Mouse (Mus musculus): Measurements from ENCODE around the gene Gm42791. TPM values are rescaled to one million over a fixed set of nuclear protein-coding genes. Genes with fewer than 3 reads are reported as not detected.

Gm42791 gene
- polyA plus RNA-seq, 1 experiment from 2014 or later: 6.6 TPM

DNA sequence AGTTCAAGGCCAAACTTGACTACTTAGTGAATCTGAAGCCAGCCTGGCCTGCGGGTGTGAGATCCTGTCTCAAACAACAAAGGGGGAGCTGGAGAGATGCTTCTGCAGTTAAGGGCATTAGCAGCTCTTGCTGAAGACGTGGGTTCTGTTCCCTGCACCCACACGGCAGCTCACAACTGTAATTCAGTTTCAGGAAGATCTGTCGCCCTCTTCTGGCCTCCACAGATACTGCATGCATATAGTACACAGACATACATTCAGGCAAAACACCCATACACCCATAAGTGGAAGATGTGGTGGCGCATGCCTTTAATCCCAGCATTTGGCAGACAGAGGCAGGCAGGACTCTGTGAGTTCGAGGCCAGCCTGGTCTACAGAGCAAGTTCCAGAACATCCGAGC lies 5.5 kb downstream of the Gm42791 start:
- H3K27ac ChIP-seq: no peak overlapping the region
- H3K27me3 ChIP-seq: no peaks in the 10 kb centered on the region
- peaks cover 9% of the 10 kb centered on the region; the same call in 1 of the 2 replicates for H3K9me3 ChIP-seq
- peaks cover 8% of the 10 kb centered on the region for H3K4me1 ChIP-seq (replicated peaks)
- H3K9ac ChIP-seq: no peak overlapping the region
- ATAC-seq (ENCODE audit: low FRiP score): no peak
- WGBS: 87% methylated on average over 7 of the region's 7 CpGs
- no peak overlapping the region for H3K4me3 ChIP-seq
- H3K36me3 ChIP-seq: no peaks in the 10 kb centered on the region
- no peak overlapping the region for H3K4me2 ChIP-seq

DNA sequence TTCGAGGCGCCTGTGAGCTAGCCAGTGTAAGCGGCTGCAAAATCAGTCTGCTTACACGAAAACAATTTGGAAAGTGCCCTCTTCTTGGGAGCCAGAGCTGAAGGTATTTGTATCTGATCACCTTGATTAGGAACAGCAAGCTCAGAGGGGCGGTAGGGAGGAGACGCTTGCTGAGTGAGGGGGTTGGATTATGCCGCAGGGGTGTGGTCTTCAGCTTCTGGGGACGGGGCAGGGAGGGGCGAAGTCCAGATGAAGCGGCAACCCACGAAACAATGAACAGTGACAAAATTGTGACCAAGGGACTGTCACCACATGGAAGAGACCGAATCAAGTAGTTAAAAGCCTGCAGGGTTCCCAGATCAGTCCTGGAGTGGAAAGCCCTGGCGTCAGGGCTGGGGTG lies 10.0 kb downstream of the Gm42791 start:
- ATAC-seq (ENCODE audit: low FRiP score): no peak
- no peak overlapping the region for H3K4me3 ChIP-seq
- H3K4me2 ChIP-seq: no peak overlapping the region
- no peaks in the 10 kb centered on the region for H3K4me1 ChIP-seq (replicated peaks)
- H3K9ac ChIP-seq: no peak overlapping the region
- H3K9me3 ChIP-seq: peaks cover 9% of the 10 kb centered on the region; the same call in 1 of the 2 replicates
- 51% methylated on average over 13 of the region's 13 CpGs for WGBS
- no peak overlapping the region for H3K27ac ChIP-seq
- H3K36me3 ChIP-seq: no peaks in the 10 kb centered on the region
- no peaks in the 10 kb centered on the region for H3K27me3 ChIP-seq

DNA sequence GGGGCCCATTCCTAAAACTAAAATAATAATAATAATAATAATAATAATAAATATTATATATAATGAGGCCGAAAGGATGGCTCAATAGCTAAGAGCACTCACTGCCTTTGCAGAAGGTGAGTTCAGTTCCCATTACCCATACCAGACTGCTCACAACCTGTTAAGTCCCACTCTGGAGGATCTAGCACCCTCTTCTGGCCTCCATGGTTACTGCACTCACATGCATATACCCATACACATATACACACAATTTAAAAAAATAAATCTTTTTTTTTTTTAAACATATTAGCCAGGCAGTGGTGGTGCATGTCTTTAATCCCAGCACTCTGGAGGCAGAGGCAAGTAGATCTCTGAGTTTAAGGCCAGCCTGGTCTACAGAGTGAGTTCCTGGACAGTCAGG lies 11.3 kb downstream of the Gm42791 start:
- Histone ChIP-seq H3K36me3 (no peaks in the 10 kb centered on the region), H3K27me3 (no peaks in the 10 kb centered on the region), H3K27ac (no peak overlapping the region), H3K4me2 (no peak overlapping the region), H3K4me3 (no peak overlapping the region), H3K4me1 (replicated peaks) (no peaks in the 10 kb centered on the region), H3K9ac (no peak overlapping the region), H3K9me3 (peaks cover 9% of the 10 kb centered on the region; the same call in 1 of the 2 replicates)
- ATAC-seq (ENCODE audit: low FRiP score): no peak
- WGBS: 100% methylated on average over 1 of the region's 1 CpGs

DNA sequence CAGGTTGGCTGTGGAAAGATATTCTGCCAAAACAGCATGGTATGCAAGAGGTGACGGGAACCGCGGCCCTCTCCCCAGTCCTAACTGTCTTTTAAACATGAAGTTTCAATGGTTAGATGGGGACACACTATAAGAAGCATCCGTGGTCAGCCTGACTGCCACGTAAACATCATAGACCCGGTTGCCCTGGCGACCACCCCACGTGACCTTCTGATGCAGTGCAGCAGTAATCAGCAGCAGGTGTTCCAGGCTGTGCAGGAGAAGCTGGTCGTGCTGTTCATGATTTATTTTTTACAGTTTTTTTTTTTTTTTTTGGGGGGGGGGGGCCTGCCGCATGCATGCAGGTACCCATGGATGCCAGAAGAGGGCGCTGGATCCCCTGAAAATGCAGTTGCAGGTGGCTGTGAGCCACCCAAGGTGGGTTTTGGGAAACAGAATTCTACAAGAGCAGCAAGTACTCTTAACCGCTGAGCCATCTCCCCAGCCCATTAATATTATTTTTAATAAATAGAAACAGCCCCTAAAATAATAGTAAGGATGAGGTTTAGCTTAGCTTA lies 11.8 kb downstream of the Gm42791 start:
- Histone ChIP-seq H3K4me3 (no peak overlapping the region), H3K4me1 (replicated peaks) (peaks cover 2% of the 10 kb centered on the region), H3K27me3 (no peaks in the 10 kb centered on the region), H3K4me2 (no peak overlapping the region), H3K9me3 (peaks cover 9% of the 10 kb centered on the region; the same call in 1 of the 2 replicates), H3K9ac (no peak overlapping the region), H3K27ac (no peak overlapping the region), H3K36me3 (no peaks in the 10 kb centered on the region)
- no peak for ATAC-seq (ENCODE audit: low FRiP score)
- WGBS: 78% methylated on average over 12 of the region's 12 CpGs

DNA sequence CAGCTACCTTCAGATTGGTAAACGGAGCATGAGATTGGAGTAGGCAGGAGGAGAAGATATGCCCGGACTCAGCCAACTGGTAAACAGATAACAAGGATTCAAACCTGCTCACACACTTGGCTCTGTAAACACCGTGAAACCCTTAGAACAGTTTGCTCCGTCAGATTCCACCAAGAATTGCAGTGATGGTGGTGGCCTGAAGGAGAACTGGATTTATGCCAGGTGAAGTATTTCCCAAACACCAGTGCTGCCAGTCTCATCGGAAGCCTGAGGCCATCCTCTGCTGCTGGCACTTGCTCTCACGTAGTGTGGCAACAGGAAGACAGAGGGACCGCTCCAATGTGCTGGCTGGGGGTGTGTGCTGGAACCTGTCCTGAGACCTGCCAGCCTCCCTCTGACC lies 12.6 kb downstream of the Gm42791 start:
- Histone ChIP-seq H3K4me1 (replicated peaks) (peaks cover 10% of the 10 kb centered on the region), H3K27ac (no peak overlapping the region), H3K36me3 (no peaks in the 10 kb centered on the region), H3K4me3 (no peak overlapping the region), H3K9me3 (peaks cover 1% of the 10 kb centered on the region; the same call in 1 of the 2 replicates), H3K27me3 (no peaks in the 10 kb centered on the region), H3K9ac (no peak overlapping the region), H3K4me2 (no peak overlapping the region)
- 95% methylated on average over 7 of the region's 7 CpGs for WGBS
- ATAC-seq (ENCODE audit: low FRiP score): no peak

DNA sequence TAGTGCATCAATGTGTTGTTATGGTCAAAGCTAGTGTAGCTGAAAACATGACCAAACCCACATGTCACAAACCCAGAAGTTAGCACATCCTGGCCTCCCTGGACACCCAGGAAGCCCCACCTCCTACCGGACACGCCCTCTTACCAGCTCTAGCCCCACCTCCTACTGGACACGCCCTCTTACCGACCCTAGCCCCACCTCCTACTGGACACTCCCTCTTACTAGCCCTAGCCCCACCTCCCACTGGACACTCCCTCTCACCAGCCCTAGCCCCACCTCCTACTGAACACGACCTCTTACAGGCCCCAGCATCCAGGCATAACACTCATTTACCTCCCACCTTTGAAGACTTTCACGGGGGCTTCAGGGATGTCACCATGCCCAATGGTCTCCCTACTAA lies 14.3 kb downstream of the Gm42791 start:
- no peaks in the 10 kb centered on the region for H3K27me3 ChIP-seq
- H3K9me3 ChIP-seq: no peaks in the 10 kb centered on the region; the same call in 1 of the 2 replicates
- ATAC-seq (ENCODE audit: low FRiP score): no peak
- H3K4me1 ChIP-seq (replicated peaks): peaks cover 10% of the 10 kb centered on the region
- H3K36me3 ChIP-seq: no peaks in the 10 kb centered on the region
- H3K4me2 ChIP-seq: no peak overlapping the region
- no peak overlapping the region for H3K9ac ChIP-seq
- no peak overlapping the region for H3K27ac ChIP-seq
- WGBS: 52% methylated on average over 6 of the region's 6 CpGs
- H3K4me3 ChIP-seq: no peak overlapping the region

DNA sequence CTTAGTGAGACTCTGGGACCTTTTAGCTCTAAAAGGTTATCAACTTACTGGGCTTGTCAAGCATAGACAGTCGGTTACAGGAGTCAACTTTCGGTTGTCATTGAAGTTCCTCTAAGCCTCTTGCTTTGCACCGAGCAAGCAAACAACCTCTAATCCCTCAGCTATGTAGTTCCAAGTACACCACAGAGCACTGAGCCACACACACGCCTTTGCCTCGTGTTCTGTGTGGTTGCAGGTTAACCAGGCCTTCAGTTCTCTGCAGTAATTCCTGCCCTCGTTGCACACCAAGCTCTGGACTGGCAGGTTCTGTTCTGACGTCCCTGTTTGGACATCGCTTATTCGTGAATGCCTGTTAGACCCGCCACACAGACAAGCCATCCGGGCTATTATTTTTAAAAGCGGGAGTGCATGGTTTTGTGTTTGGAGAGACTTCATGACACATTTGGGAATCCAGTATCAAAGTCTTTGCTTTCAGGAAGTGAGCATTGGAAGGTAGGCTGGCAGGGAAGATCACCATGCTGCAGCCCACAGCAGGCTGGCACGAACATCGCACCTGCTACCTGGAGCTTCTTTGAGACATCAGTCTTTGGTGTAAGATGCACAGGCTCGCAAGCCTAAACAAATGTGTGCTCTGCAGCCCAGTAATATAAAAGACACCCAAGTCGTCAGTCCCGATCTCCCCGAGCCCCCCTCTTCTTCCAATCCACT lies 16.3 kb downstream of the Gm42791 start:
- Histone ChIP-seq H3K9me3 (no peaks in the 10 kb centered on the region; the same call in 1 of the 2 replicates), H3K4me2 (no peak overlapping the region), H3K36me3 (no peaks in the 10 kb centered on the region), H3K27ac (0 out of 2 replicates have a peak overlapping the region, but pooled peaks have one; percentile 40), H3K9ac (no peak overlapping the region), H3K4me3 (no peak overlapping the region), H3K27me3 (no peaks in the 10 kb centered on the region), H3K4me1 (replicated peaks) (peaks cover 10% of the 10 kb centered on the region)
- 72% methylated on average over 18 of the region's 18 CpGs for WGBS
- no peak for ATAC-seq (ENCODE audit: low FRiP score)

DNA sequence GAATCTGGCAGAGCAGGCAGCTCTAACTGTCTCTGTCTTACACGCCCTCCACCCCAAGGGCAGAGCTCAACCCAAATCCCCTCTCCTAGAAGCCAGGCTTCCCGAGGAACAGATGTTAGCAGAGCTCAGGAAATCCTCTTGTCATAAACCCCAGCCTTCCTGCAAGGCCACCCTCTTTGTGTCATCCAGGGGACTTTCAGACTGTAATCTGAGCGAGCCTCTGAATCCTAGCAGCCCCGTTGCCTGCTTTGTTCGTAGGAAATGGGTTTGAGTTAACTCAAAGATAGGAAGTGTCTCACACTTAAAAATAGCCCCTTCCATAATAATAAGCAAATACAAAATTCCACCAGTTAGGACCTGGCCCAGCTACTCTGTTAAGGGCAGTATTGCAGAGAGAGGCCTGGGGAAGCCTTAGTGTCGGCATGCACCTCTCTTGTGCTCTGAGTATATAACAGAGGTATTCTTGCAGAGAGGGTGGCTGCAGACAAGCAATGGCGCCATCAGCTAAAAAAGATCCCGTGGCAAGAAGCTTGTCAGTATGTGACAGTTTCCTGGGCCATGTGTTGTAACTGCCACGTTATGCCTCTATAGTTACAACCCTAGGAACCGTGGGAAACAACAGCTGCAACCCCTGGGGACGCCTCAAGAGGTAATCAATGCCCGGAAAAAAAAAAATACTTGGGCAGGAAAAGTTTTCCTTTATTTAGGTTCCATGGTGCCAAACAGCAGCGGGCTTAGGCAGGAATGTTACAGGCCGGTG lies 17.1 kb downstream of the Gm42791 start:
- Histone ChIP-seq H3K4me1 (replicated peaks) (peaks cover 16% of the 10 kb centered on the region), H3K9ac (no peak overlapping the region), H3K27ac (0 out of 2 replicates have a peak overlapping the region, but pooled peaks have one; percentile 40), H3K27me3 (no peaks in the 10 kb centered on the region), H3K36me3 (no peaks in the 10 kb centered on the region), H3K4me2 (no peak overlapping the region), H3K4me3 (no peak overlapping the region), H3K9me3 (no peaks in the 10 kb centered on the region)
- ATAC-seq (ENCODE audit: low FRiP score): no peak
- WGBS: 39% methylated on average over 14 of the region's 14 CpGs

DNA sequence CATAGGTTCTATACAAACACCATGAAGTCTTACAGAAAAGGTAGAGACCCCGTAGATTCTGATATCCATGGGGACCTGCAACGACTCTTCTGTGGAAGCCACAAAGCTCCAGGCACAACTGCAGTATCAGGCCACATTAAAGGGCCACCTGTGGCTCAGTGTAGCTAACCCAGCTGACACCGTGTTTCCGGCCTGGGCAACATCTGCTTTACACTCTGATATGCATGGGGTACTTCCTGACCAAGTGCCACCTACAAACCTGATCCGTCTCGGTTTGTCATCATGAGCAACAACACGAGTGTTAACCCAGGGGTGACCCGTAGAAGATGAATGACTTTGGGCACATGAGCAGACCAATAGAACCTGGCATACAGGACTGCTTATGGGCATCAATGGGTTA lies 18.1 kb downstream of the Gm42791 start:
- 86% methylated on average over 8 of the region's 8 CpGs for WGBS
- Histone ChIP-seq H3K4me3 (no peak overlapping the region), H3K4me2 (no peak overlapping the region), H3K4me1 (replicated peaks) (peaks cover 18% of the 10 kb centered on the region), H3K36me3 (no peaks in the 10 kb centered on the region), H3K27ac (no peak overlapping the region), H3K9ac (no peak overlapping the region), H3K9me3 (no peaks in the 10 kb centered on the region), H3K27me3 (no peaks in the 10 kb centered on the region)
- no peak for ATAC-seq (ENCODE audit: low FRiP score)

DNA sequence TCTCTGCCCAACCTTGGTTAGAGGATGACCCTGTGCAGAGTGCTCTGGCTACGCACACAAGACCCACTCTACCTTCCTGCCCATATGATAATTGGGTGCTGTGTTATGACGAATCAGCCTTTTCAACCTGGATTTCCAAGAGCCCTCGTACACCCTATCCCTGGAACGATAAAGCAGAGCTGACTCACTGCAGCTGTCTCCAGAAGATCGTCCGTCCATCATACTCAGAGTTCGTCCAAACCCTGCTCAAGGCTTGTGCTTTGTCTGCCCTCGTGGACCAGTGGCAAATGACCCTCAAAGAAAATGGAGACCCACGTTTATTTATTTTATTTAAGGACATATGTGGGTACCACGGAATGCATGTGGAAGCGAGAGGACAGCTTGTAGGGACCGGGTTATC lies 19.9 kb downstream of the Gm42791 start:
- no peaks in the 10 kb centered on the region for H3K9me3 ChIP-seq
- no peak for ATAC-seq (ENCODE audit: low FRiP score)
- no peak overlapping the region for H3K4me2 ChIP-seq
- H3K4me1 ChIP-seq (replicated peaks): peaks cover 18% of the 10 kb centered on the region
- 93% methylated on average over 12 of the region's 12 CpGs for WGBS
- no peak overlapping the region for H3K9ac ChIP-seq
- no peaks in the 10 kb centered on the region for H3K27me3 ChIP-seq
- H3K36me3 ChIP-seq: no peaks in the 10 kb centered on the region
- no peak overlapping the region for H3K4me3 ChIP-seq
- no peak overlapping the region for H3K27ac ChIP-seq

DNA sequence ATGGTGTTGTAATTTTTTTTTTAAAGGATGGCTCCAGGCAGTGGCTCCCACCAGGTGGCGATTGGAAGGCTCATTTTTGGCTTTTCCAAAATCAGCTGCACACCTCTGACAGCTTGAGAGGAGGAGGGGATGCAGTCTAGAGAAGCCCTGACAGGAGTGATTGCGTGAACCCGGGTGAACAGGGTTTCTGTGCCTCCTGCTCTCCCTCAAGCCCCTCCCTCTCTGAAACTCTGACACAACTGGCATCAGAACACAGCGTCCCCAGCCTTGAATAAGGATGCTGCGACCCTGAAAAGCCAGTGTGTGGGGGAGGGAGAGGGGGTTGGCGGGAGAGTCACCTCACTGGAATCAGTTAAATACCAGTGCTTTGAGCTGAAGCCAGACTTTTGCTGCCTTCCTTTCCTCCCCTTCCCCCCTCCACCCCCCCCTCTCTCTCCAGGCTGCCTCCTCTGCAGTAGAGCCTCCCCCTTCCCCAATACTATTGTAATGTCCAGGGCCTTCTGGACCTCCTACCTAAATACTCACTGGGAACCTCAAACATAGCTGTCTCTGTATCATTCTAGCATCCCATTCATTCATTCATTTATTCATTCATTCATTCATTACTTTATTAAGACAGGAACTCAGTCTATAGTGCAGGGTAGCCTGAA lies 21.8 kb downstream of the Gm42791 start:
- H3K4me3 ChIP-seq: no peak overlapping the region
- 9% methylated on average over 6 of the region's 6 CpGs for WGBS
- peaks cover 22% of the 10 kb centered on the region for H3K4me1 ChIP-seq (replicated peaks)
- peak; percentile 44; the same call in 1 of the 2 replicates for ATAC-seq (ENCODE audit: low FRiP score)
- no peak overlapping the region for H3K27ac ChIP-seq
- H3K9me3 ChIP-seq: no peaks in the 10 kb centered on the region
- H3K9ac ChIP-seq: no peak overlapping the region
- no peaks in the 10 kb centered on the region for H3K36me3 ChIP-seq
- H3K4me2 ChIP-seq: no peak overlapping the region
- no peaks in the 10 kb centered on the region for H3K27me3 ChIP-seq

DNA sequence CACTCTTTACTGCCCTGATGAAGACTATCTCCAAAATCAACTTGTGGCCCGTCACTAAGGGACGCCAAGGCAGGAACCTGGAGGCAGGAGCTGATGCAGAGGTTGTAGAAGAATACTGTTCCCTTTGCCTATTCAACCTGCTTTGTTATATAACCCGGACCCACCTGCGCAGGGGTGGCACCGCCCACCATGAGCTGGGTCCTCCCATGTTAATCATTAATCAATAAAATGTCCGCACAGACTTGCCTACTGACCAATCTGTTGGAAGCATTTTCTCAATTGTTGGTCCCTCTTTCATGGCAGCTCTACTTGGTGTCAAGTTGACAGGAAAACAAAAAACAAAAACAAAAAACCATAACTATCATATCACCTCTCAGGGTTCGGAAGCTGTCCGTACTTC lies 22.8 kb downstream of the Gm42791 start:
- no peak overlapping the region for H3K4me2 ChIP-seq
- no peak overlapping the region for H3K27ac ChIP-seq
- no peaks in the 10 kb centered on the region for H3K36me3 ChIP-seq
- peaks cover 15% of the 10 kb centered on the region for H3K4me1 ChIP-seq (replicated peaks)
- no peaks in the 10 kb centered on the region for H3K9me3 ChIP-seq
- WGBS: 90% methylated on average over 8 of the region's 8 CpGs
- no peak overlapping the region for H3K4me3 ChIP-seq
- H3K27me3 ChIP-seq: no peaks in the 10 kb centered on the region
- no peak for ATAC-seq (ENCODE audit: low FRiP score)
- H3K9ac ChIP-seq: no peak overlapping the region
